Mouse (Mus musculus): ENCODE data around the gene Arrdc5. TPM values are rescaled to one million over a fixed set of nuclear protein-coding genes. Genes with fewer than 3 reads are reported as not detected.

The Arrdc5 gene
- polyA plus RNA-seq, 1 experiment from 2014 or later = 0.21 TPM

GRCm38 (mm10) chr17:56276643-56277566 lies 23.2 kb downstream of the Arrdc5 start, which contains the start of gene Ticam1:
Ticam1 (minus strand) TSS chr17:56276786.
- H3K4me1 ChIP-seq (ENCODE audit: control insufficient read depth, insufficient read depth, low read length) = peaks cover 29% of the 10 kb centered on the region
- peak within 1 kb of the TSS; percentile 84 for H3K4me3 ChIP-seq (ENCODE audit: low read length)
- peak within 1 kb of the TSS; percentile 94 for H3K9ac ChIP-seq (ENCODE audit: low read length)
- no peaks in the 10 kb centered on the region; the same call in 1 of the 2 replicates for H3K9me3 ChIP-seq (replicated peaks; ENCODE audit: control insufficient read depth, low read length)
- no peaks in the 10 kb centered on the region for H3K27me3 ChIP-seq (ENCODE audit: control insufficient read depth, insufficient read depth, low read length)
- H3K36me3 ChIP-seq (ENCODE audit: control insufficient read depth, insufficient read depth) = peaks cover 20% of the 10 kb centered on the region
- ATAC-seq (replicated peaks; ENCODE audit: extremely low read depth, insufficient read depth, low FRiP score) = peak; percentile 92
- H3K27ac ChIP-seq (ENCODE audit: low read length) = peak within 1 kb of the TSS; percentile 95
- WGBS = 2% methylated on average over 21 of the region's 21 CpGs
- H3K4me2 ChIP-seq (ENCODE audit: low read depth, low read length) = peak within 1 kb of the TSS; percentile 81

GRCm38 (mm10) chr17:56275842-56276480 lies 24.1 kb downstream of the Arrdc5 start:
- Histone ChIP-seq H3K9ac (ENCODE audit: low read length) (peak overlapping the region; percentile 94), H3K4me3 (ENCODE audit: low read length) (peak overlapping the region; percentile 84), H3K36me3 (ENCODE audit: control insufficient read depth, insufficient read depth) (peaks cover 19% of the 10 kb centered on the region), H3K4me1 (ENCODE audit: control insufficient read depth, insufficient read depth, low read length) (peaks cover 29% of the 10 kb centered on the region), H3K4me2 (ENCODE audit: low read depth, low read length) (peak overlapping the region; percentile 81), H3K9me3 (replicated peaks; ENCODE audit: control insufficient read depth, low read length) (no peaks in the 10 kb centered on the region), H3K27ac (ENCODE audit: low read length) (peak overlapping the region; percentile 95), H3K27me3 (ENCODE audit: control insufficient read depth, insufficient read depth, low read length) (no peaks in the 10 kb centered on the region)
- ATAC-seq (replicated peaks; ENCODE audit: extremely low read depth, insufficient read depth, low FRiP score) = peak; percentile 30
- WGBS = 10% methylated on average over 5 of the region's 5 CpGs

GRCm38 (mm10) chr17:56273986-56274385 lies 26.1 kb downstream of the Arrdc5 start:
- no peak overlapping the region for H3K9ac ChIP-seq (ENCODE audit: low read length)
- H3K4me2 ChIP-seq (ENCODE audit: low read depth, low read length) = no peak overlapping the region
- no peaks in the 10 kb centered on the region for H3K9me3 ChIP-seq (replicated peaks; ENCODE audit: control insufficient read depth, low read length)
- H3K4me3 ChIP-seq (ENCODE audit: low read length) = no peak overlapping the region
- 81% methylated on average over 5 of the region's 5 CpGs for WGBS
- peaks cover 30% of the 10 kb centered on the region for H3K4me1 ChIP-seq (ENCODE audit: control insufficient read depth, insufficient read depth, low read length)
- H3K36me3 ChIP-seq (ENCODE audit: control insufficient read depth, insufficient read depth) = peaks cover 27% of the 10 kb centered on the region
- H3K27me3 ChIP-seq (ENCODE audit: control insufficient read depth, insufficient read depth, low read length) = no peaks in the 10 kb centered on the region
- ATAC-seq (replicated peaks; ENCODE audit: extremely low read depth, insufficient read depth, low FRiP score) = no peak
- no peak overlapping the region for H3K27ac ChIP-seq (ENCODE audit: low read length)

- Histone ChIP-seq H3K4me2 (ENCODE audit: low read depth, low read length) (no peak overlapping the region), H3K36me3 (ENCODE audit: control insufficient read depth, insufficient read depth) (peaks cover 23% of the 10 kb centered on the region), H3K27ac (ENCODE audit: low read length) (no peak overlapping the region), H3K9me3 (replicated peaks; ENCODE audit: control insufficient read depth, low read length) (no peaks in the 10 kb centered on the region), H3K27me3 (ENCODE audit: control insufficient read depth, insufficient read depth, low read length) (no peaks in the 10 kb centered on the region), H3K4me3 (ENCODE audit: low read length) (no peak overlapping the region), H3K4me1 (ENCODE audit: control insufficient read depth, insufficient read depth, low read length) (peaks cover 30% of the 10 kb centered on the region), H3K9ac (ENCODE audit: low read length) (no peak overlapping the region)
- 80% methylated on average over 7 of the region's 7 CpGs for WGBS
- no peak for ATAC-seq (replicated peaks; ENCODE audit: extremely low read depth, insufficient read depth, low FRiP score)
Measured at GRCm38 (mm10) chr17:56273482-56273881, 26.6 kb downstream of the Arrdc5 start.

- no peak overlapping the region for H3K4me3 ChIP-seq (ENCODE audit: low read length)
- peaks cover 22% of the 10 kb centered on the region for H3K36me3 ChIP-seq (ENCODE audit: control insufficient read depth, insufficient read depth)
- H3K9me3 ChIP-seq (replicated peaks; ENCODE audit: control insufficient read depth, low read length) = no peaks in the 10 kb centered on the region
- WGBS = 67% methylated on average over 3 of the region's 3 CpGs
- peaks cover 25% of the 10 kb centered on the region for H3K4me1 ChIP-seq (ENCODE audit: control insufficient read depth, insufficient read depth, low read length)
- H3K4me2 ChIP-seq (ENCODE audit: low read depth, low read length) = no peak overlapping the region
- ATAC-seq (replicated peaks; ENCODE audit: extremely low read depth, insufficient read depth, low FRiP score) = no peak
- no peak overlapping the region for H3K9ac ChIP-seq (ENCODE audit: low read length)
- H3K27me3 ChIP-seq (ENCODE audit: control insufficient read depth, insufficient read depth, low read length) = no peaks in the 10 kb centered on the region
- H3K27ac ChIP-seq (ENCODE audit: low read length) = no peak overlapping the region
Measured at GRCm38 (mm10) chr17:56272644-56273043, 27.4 kb downstream of the Arrdc5 start.

- WGBS = 86% methylated on average over 12 of the region's 12 CpGs
- Histone ChIP-seq H3K4me3 (ENCODE audit: low read length) (no peak overlapping the region), H3K9ac (ENCODE audit: low read length) (no peak overlapping the region; the same call in 1 of the 2 replicates), H3K4me2 (ENCODE audit: low read depth, low read length) (no peak overlapping the region), H3K27ac (ENCODE audit: low read length) (no peak overlapping the region), H3K27me3 (ENCODE audit: control insufficient read depth, insufficient read depth, low read length) (no peaks in the 10 kb centered on the region), H3K36me3 (ENCODE audit: control insufficient read depth, insufficient read depth) (peaks cover 22% of the 10 kb centered on the region), H3K4me1 (ENCODE audit: control insufficient read depth, insufficient read depth, low read length) (peaks cover 17% of the 10 kb centered on the region), H3K9me3 (replicated peaks; ENCODE audit: control insufficient read depth, low read length) (no peaks in the 10 kb centered on the region)
- no peak for ATAC-seq (replicated peaks; ENCODE audit: extremely low read depth, insufficient read depth, low FRiP score)
Measured at GRCm38 (mm10) chr17:56271609-56272253, 28.4 kb downstream of the Arrdc5 start.

DNA sequence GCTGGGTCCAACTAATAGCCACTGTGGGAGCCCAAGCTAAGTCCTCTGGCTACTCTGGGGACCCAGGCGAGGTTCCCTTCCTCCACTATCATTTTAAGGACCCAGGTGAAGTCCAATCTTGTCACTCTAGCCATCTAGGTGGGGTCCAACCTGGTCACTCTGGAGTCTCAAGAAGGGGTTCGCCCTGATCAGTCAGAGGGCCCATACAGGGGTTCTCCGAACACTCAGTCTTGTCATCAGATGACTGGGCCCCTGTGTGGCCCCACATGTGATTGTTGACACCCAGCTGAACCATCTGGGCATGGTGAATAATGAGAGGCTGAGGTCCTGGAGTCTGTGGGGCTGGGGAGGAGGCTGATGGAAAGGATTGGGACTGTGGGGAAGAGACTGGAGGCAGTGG lies 30.3 kb downstream of the Arrdc5 start:
- ATAC-seq (replicated peaks; ENCODE audit: extremely low read depth, insufficient read depth, low FRiP score) = no peak
- peak overlapping the region; percentile 70 for H3K9ac ChIP-seq (ENCODE audit: low read length)
- H3K9me3 ChIP-seq (replicated peaks; ENCODE audit: control insufficient read depth, low read length) = no peaks in the 10 kb centered on the region
- H3K4me2 ChIP-seq (ENCODE audit: low read depth, low read length) = peak overlapping the region; percentile 77
- H3K27ac ChIP-seq (ENCODE audit: low read length) = peak overlapping the region; percentile 92
- H3K27me3 ChIP-seq (ENCODE audit: control insufficient read depth, insufficient read depth, low read length) = no peaks in the 10 kb centered on the region
- H3K36me3 ChIP-seq (ENCODE audit: control insufficient read depth, insufficient read depth) = peaks cover 22% of the 10 kb centered on the region
- WGBS = 71% methylated on average over 3 of the region's 3 CpGs
- peaks cover 17% of the 10 kb centered on the region for H3K4me1 ChIP-seq (ENCODE audit: control insufficient read depth, insufficient read depth, low read length)
- peak overlapping the region; percentile 53 for H3K4me3 ChIP-seq (ENCODE audit: low read length)

GRCm38 (mm10) chr17:56269153-56269630 lies 30.9 kb downstream of the Arrdc5 start:
- no peaks in the 10 kb centered on the region for H3K9me3 ChIP-seq (replicated peaks; ENCODE audit: control insufficient read depth, low read length)
- H3K36me3 ChIP-seq (ENCODE audit: control insufficient read depth, insufficient read depth) = peaks cover 21% of the 10 kb centered on the region
- peaks cover 13% of the 10 kb centered on the region for H3K4me1 ChIP-seq (ENCODE audit: control insufficient read depth, insufficient read depth, low read length)
- peak overlapping the region; percentile 77 for H3K4me2 ChIP-seq (ENCODE audit: low read depth, low read length)
- ATAC-seq (replicated peaks; ENCODE audit: extremely low read depth, insufficient read depth, low FRiP score) = peak; percentile 85
- peak overlapping the region; percentile 53 for H3K4me3 ChIP-seq (ENCODE audit: low read length)
- H3K27me3 ChIP-seq (ENCODE audit: control insufficient read depth, insufficient read depth, low read length) = no peaks in the 10 kb centered on the region
- peak overlapping the region; percentile 92 for H3K27ac ChIP-seq (ENCODE audit: low read length)
- H3K9ac ChIP-seq (ENCODE audit: low read length) = peak overlapping the region; percentile 79
- 17% methylated on average over 12 of the region's 12 CpGs for WGBS

Data from heart, embryonic 16.5 days (tissue).